Mouse (Mus musculus) hindbrain, embryonic 15.5 days (tissue): Measurements from ENCODE around the gene Otud7a. TPM values are rescaled to one million over a fixed set of nuclear protein-coding genes. Genes with fewer than 3 reads are reported as not detected.

Source experiments
- ATAC-seq: fragments of 200-750 bp; cut with Nextera tagmentation; 2 replicates; pipeline ENCODE4 v1.8.0; 2017; ENCODE audit warnings: low read depth, moderate number of reproducible peaks, moderate TSS enrichment; ENCODE audit not compliant: low FRiP score
- H3K27ac ChIP-seq: fragments of 300-500 bp; sonication (generic); replicated peaks from 2 replicates; pipeline ENCODE4 v1.5.1; 2015; ENCODE audit warnings: mild to moderate bottlenecking, inconsistent platforms
- H3K27me3 ChIP-seq: fragments of 300-500 bp; sonication (generic); 2 replicates; pipeline ENCODE4 v1.6.1; 2015; ENCODE audit warnings: control low read depth, inconsistent platforms
- H3K36me3 ChIP-seq: fragments of 300-500 bp; sonication (generic); 2 replicates; pipeline ENCODE4 v1.6.1; 2015; ENCODE audit warnings: control low read depth, inconsistent platforms
- H3K4me1 ChIP-seq: fragments of 300-500 bp; sonication (generic); replicated peaks from 2 replicates; pipeline ENCODE4 v1.6.1; 2015; ENCODE audit warnings: control low read depth, inconsistent platforms
- H3K4me2 ChIP-seq: fragments of 300-500 bp; sonication (generic); 2 replicates; pipeline ENCODE4 v1.6.1; 2015; ENCODE audit warnings: moderate library complexity, mild to moderate bottlenecking, inconsistent platforms
- H3K4me3 ChIP-seq: fragments of 300-500 bp; sonication (generic); 2 replicates; pipeline ENCODE4 v1.5.1; 2015; ENCODE audit warnings: mild to moderate bottlenecking, inconsistent platforms
- H3K9ac ChIP-seq: fragments of 300-500 bp; sonication (generic); 2 replicates; pipeline ENCODE4 v1.6.1; 2015; ENCODE audit warnings: inconsistent platforms
- H3K9me3 ChIP-seq: fragments of 300-500 bp; sonication (generic); 2 replicates; pipeline ENCODE4 v1.6.1; 2016; ENCODE audit warnings: control low read depth, inconsistent platforms
- WGBS: fragments of 180-500 bp; shearing (Covaris S2); methylation state at CpG from one replicate; pipeline ENCODE4 v1.1.7; 2015; 5-methylcytosine and 5-hydroxymethylcytosine counted together
- polyA plus RNA-seq: library from polyadenylated mRNA; unstranded; fragments of >200 nt; fragmentation: Nextera tagmentation; extraction: Ambion mirVana; gene quantifications from 2 replicates; pipeline ENCODE4 v1.2.1, GENCODE M21; 2015

The Otud7a gene
- polyA plus RNA-seq, 1 experiment from 2014 or later: 6.0 TPM

GRCm38 (mm10) chr7:63508079-63508478 is 63.5 kb downstream of the Otud7a start:
- Histone ChIP-seq H3K4me1 (peaks cover 5% of the 10 kb centered on the region), H3K4me3 (no peak overlapping the region), H3K36me3 (no peaks in the 10 kb centered on the region), H3K27me3 (no peaks in the 10 kb centered on the region), H3K27ac (no peak overlapping the region), H3K9me3 (no peaks in the 10 kb centered on the region), H3K4me2 (no peak overlapping the region), H3K9ac (no peak overlapping the region)
- WGBS: 64% methylated on average over 2 of the region's 2 CpGs
- ATAC-seq: no peak

- 50% methylated on average over 1 of the region's 1 CpGs for WGBS
- H3K4me3 ChIP-seq: no peak overlapping the region
- H3K4me2 ChIP-seq: no peak overlapping the region
- H3K36me3 ChIP-seq: no peaks in the 10 kb centered on the region
- H3K27ac ChIP-seq: no peak overlapping the region; the same call in 1 of the 2 replicates
- peaks cover 5% of the 10 kb centered on the region for H3K4me1 ChIP-seq
- H3K9me3 ChIP-seq: no peaks in the 10 kb centered on the region
- ATAC-seq: peak; percentile 64; the same call in 1 of the 2 replicates
- H3K9ac ChIP-seq: no peak overlapping the region
- no peaks in the 10 kb centered on the region for H3K27me3 ChIP-seq
Measured at GRCm38 (mm10) chr7:63509825-63510224, 65.3 kb downstream of the Otud7a start.

GRCm38 (mm10) chr7:63511458-63511857 is 66.9 kb downstream of the Otud7a start:
- H3K27ac ChIP-seq: no peak overlapping the region
- no peaks in the 10 kb centered on the region for H3K27me3 ChIP-seq
- no peaks in the 10 kb centered on the region for H3K9me3 ChIP-seq
- H3K36me3 ChIP-seq: no peaks in the 10 kb centered on the region
- no peak for ATAC-seq
- no peak overlapping the region for H3K4me3 ChIP-seq
- peaks cover 5% of the 10 kb centered on the region for H3K4me1 ChIP-seq
- H3K4me2 ChIP-seq: no peak overlapping the region
- H3K9ac ChIP-seq: no peak overlapping the region

- Histone ChIP-seq H3K9me3 (no peaks in the 10 kb centered on the region), H3K9ac (no peak overlapping the region), H3K27me3 (no peaks in the 10 kb centered on the region), H3K36me3 (no peaks in the 10 kb centered on the region), H3K4me2 (no peak overlapping the region), H3K4me1 (peaks cover 5% of the 10 kb centered on the region), H3K4me3 (no peak overlapping the region), H3K27ac (no peak overlapping the region)
- WGBS: 85% methylated on average over 2 of the region's 2 CpGs
- ATAC-seq: no peak
Measured at GRCm38 (mm10) chr7:63512561-63512960, 68.0 kb downstream of the Otud7a start.

GRCm38 (mm10) chr7:63516141-63516895 is 71.8 kb downstream of the Otud7a start:
- Histone ChIP-seq H3K9ac (no peak overlapping the region), H3K4me1 (no peaks in the 10 kb centered on the region), H3K27me3 (no peaks in the 10 kb centered on the region), H3K27ac (no peak overlapping the region), H3K4me2 (no peak overlapping the region), H3K4me3 (no peak overlapping the region), H3K9me3 (no peaks in the 10 kb centered on the region), H3K36me3 (no peaks in the 10 kb centered on the region)
- WGBS: 88% methylated on average over 5 of the region's 5 CpGs
- ATAC-seq: no peak

- Histone ChIP-seq H3K27ac (no peak overlapping the region), H3K36me3 (no peaks in the 10 kb centered on the region), H3K9me3 (no peaks in the 10 kb centered on the region), H3K9ac (no peak overlapping the region), H3K4me2 (no peak overlapping the region), H3K4me3 (no peak overlapping the region), H3K27me3 (no peaks in the 10 kb centered on the region), H3K4me1 (no peaks in the 10 kb centered on the region)
- WGBS: 81% methylated on average over 1 of the region's 1 CpGs
- ATAC-seq: no peak
Measured at GRCm38 (mm10) chr7:63520299-63520698, 75.7 kb downstream of the Otud7a start.

GRCm38 (mm10) chr7:63522403-63522802 is 77.9 kb downstream of the Otud7a start:
- Histone ChIP-seq H3K36me3 (no peaks in the 10 kb centered on the region), H3K27me3 (no peaks in the 10 kb centered on the region)
- ATAC-seq: no peak

GRCm38 (mm10) chr7:63523051-63523450 is 78.5 kb downstream of the Otud7a start:
- H3K4me2 ChIP-seq: no peak overlapping the region
- no peaks in the 10 kb centered on the region for H3K36me3 ChIP-seq
- H3K27me3 ChIP-seq: no peaks in the 10 kb centered on the region
- no peak overlapping the region for H3K4me3 ChIP-seq
- no peak for ATAC-seq
- no peak overlapping the region for H3K27ac ChIP-seq
- H3K9ac ChIP-seq: no peak overlapping the region
- no peaks in the 10 kb centered on the region for H3K4me1 ChIP-seq
- 89% methylated on average over 3 of the region's 3 CpGs for WGBS
- no peaks in the 10 kb centered on the region for H3K9me3 ChIP-seq

More at GRCm38 (mm10) chr7:63522403-63522802, 77.9 kb downstream of the Otud7a start:
- Histone ChIP-seq H3K27ac (no peak overlapping the region), H3K4me1 (no peaks in the 10 kb centered on the region), H3K9ac (no peak overlapping the region), H3K9me3 (no peaks in the 10 kb centered on the region), H3K4me3 (no peak overlapping the region), H3K4me2 (no peak overlapping the region)
- 79% methylated on average over 3 of the region's 3 CpGs for WGBS

GRCm38 (mm10) chr7:63540293-63540692 is 95.7 kb downstream of the Otud7a start:
- no peak overlapping the region for H3K27ac ChIP-seq
- no peak overlapping the region for H3K4me3 ChIP-seq
- ATAC-seq: no peak
- no peak overlapping the region for H3K4me2 ChIP-seq
- no peaks in the 10 kb centered on the region for H3K36me3 ChIP-seq
- WGBS: 94% methylated on average over 4 of the region's 4 CpGs
- H3K9me3 ChIP-seq: no peaks in the 10 kb centered on the region
- H3K27me3 ChIP-seq: no peaks in the 10 kb centered on the region
- H3K4me1 ChIP-seq: no peaks in the 10 kb centered on the region
- no peak overlapping the region for H3K9ac ChIP-seq

GRCm38 (mm10) chr7:63554457-63554856 is 109.9 kb downstream of the Otud7a start:
- H3K36me3 ChIP-seq: no peaks in the 10 kb centered on the region
- no peaks in the 10 kb centered on the region for H3K4me1 ChIP-seq
- H3K4me2 ChIP-seq: no peak overlapping the region
- no peak overlapping the region for H3K9ac ChIP-seq
- no peak overlapping the region for H3K27ac ChIP-seq
- no peak overlapping the region for H3K4me3 ChIP-seq
- ATAC-seq: peak; percentile 27; the same call in 1 of the 2 replicates
- no peaks in the 10 kb centered on the region for H3K27me3 ChIP-seq
- WGBS: 87% methylated on average over 1 of the region's 1 CpGs
- H3K9me3 ChIP-seq: no peaks in the 10 kb centered on the region

GRCm38 (mm10) chr7:63556324-63556723 is 111.8 kb downstream of the Otud7a start:
- no peak overlapping the region for H3K27ac ChIP-seq
- no peak overlapping the region for H3K9ac ChIP-seq
- H3K4me3 ChIP-seq: no peak overlapping the region
- H3K9me3 ChIP-seq: no peaks in the 10 kb centered on the region
- H3K36me3 ChIP-seq: no peaks in the 10 kb centered on the region
- H3K4me1 ChIP-seq: no peaks in the 10 kb centered on the region
- H3K27me3 ChIP-seq: no peaks in the 10 kb centered on the region
- 69% methylated on average over 5 of the region's 5 CpGs for WGBS
- no peak overlapping the region for H3K4me2 ChIP-seq
- no peak for ATAC-seq

GRCm38 (mm10) chr7:63558918-63559317 is 114.4 kb downstream of the Otud7a start:
- 96% methylated on average over 3 of the region's 3 CpGs for WGBS
- no peak overlapping the region for H3K27ac ChIP-seq
- no peak for ATAC-seq
- no peaks in the 10 kb centered on the region for H3K36me3 ChIP-seq
- no peaks in the 10 kb centered on the region for H3K9me3 ChIP-seq
- H3K4me1 ChIP-seq: no peaks in the 10 kb centered on the region
- H3K27me3 ChIP-seq: no peaks in the 10 kb centered on the region
- H3K4me2 ChIP-seq: no peak overlapping the region
- no peak overlapping the region for H3K4me3 ChIP-seq
- H3K9ac ChIP-seq: no peak overlapping the region

- no peak for ATAC-seq
- Histone ChIP-seq H3K27me3 (no peaks in the 10 kb centered on the region), H3K9ac (no peak overlapping the region), H3K4me1 (no peaks in the 10 kb centered on the region), H3K4me3 (no peak overlapping the region), H3K9me3 (no peaks in the 10 kb centered on the region), H3K4me2 (no peak overlapping the region), H3K27ac (no peak overlapping the region), H3K36me3 (no peaks in the 10 kb centered on the region)
- WGBS: 79% methylated on average over 1 of the region's 1 CpGs
Measured at GRCm38 (mm10) chr7:63559679-63560078, 115.1 kb downstream of the Otud7a start.
